Mouse (Mus musculus) Patski (cell line): Measurements from ENCODE around the gene Ctxn1. TPM values are rescaled to one million over a fixed set of nuclear protein-coding genes. Genes with fewer than 3 reads are reported as not detected.
"Not testable (repeated sequence)": the region's sequence is repeated elsewhere in the genome, so short reads cannot be mapped to it uniquely, and the experiment has no call there.

Experiments
- ATAC-seq: fragments of 100-300 bp; one replicate; pipeline ENCODE4 v1.8.0; 2021
- CTCF ChIA-PET: fragments of 350-600 bp; sonication (Branson Sonifier 250); formaldehyde crosslinking; loops from one replicate; lab custom pipeline; 2022; ENCODE audit warnings: inconsistent platforms; lab: Charles Lee
- POLR2A ChIA-PET: fragments of 350-600 bp; sonication (Branson Sonifier 250); formaldehyde crosslinking; loops from one replicate; lab custom pipeline; 2022; ENCODE audit warnings: antibody characterized with exemption, inconsistent platforms; lab: Charles Lee
- DNase-seq: peaks from one replicate; pipeline ENCODE4 v3.0.0-alpha.2; 2011; ENCODE audit warnings: low read depth, low spot score
- H3K27me3 ChIP-seq: fragments of 371-371 bp; one replicate; pipeline ENCODE4 v1.5.1; 2021
- CTCF ChIP-seq: fragments of 100-300 bp; IDR thresholded peaks from one replicate; pipeline ENCODE4 v1.5.1; 2021
- in situ Hi-C: fragments of 300-500 bp; cut with MboI; formaldehyde crosslinking; loops from 3 replicates; pipeline ENCODE4 v1.11.1; 2018; ENCODE audit warnings: low pct_unique_long_range_greater_than_20kb, mixed read lengths
- polyA plus RNA-seq: library from polyadenylated mRNA; unstranded; gene quantifications from one replicate; pipeline ENCODE4 v1.2.3, GENCODE M21; 2021

Ctxn1 gene
- polyA plus RNA-seq, 1 experiment from 2014 or later: 81.0 TPM

- DNase-seq: no peak
- CTCF ChIA-PET: interaction anchor here (0.7 to 1.5 kb wide), 4 partner anchors 11 to 100 kb away, joined by 3 to 5 read pairs (median 4); no protein-coding TSS in a partner anchor
- in situ Hi-C loops: no loop called here
- ATAC-seq: no peak
- POLR2A ChIA-PET: no interaction called here
- no peaks in the 10 kb centered on the region for H3K27me3 ChIP-seq
- TF ChIP-seq CTCF: no peak
Observed at GRCm38 (mm10) chr8:4265160-4265914, 6.3 kb upstream of the Ctxn1 start.

GRCm38 (mm10) chr8:4263105-4263791 is 4.2 kb upstream of the Ctxn1 start:
- H3K27me3 ChIP-seq: no peaks in the 10 kb centered on the region
- ChIA-PET CTCF (interaction anchor here (0.8 to 2.4 kb wide), 2 partner anchors 11 to 13 kb away, joined by 3 to 10 read pairs; partner anchors contain the start of gene Snapc2), POLR2A (interaction anchor here (0.6 kb wide), 1 partner anchor 12 kb away, joined by 3 read pairs; no protein-coding TSS in a partner anchor)
- DNase-seq (no peak), ATAC-seq (no peak)
- in situ Hi-C loops: no loop called here
- TF ChIP-seq CTCF: no peak

- ChIA-PET CTCF (interaction anchor here (1.8 to 4.1 kb wide), 3 partner anchors 13 to 62 kb away, joined by 4 to 17 read pairs (median 9); no protein-coding TSS in a partner anchor), POLR2A (no interaction called here)
- in situ Hi-C loops: no loop called here
- no peak for DNase-seq
- no peaks in the 10 kb centered on the region for H3K27me3 ChIP-seq
- no peak for TF ChIP-seq CTCF
- no peak for ATAC-seq
Observed at GRCm38 (mm10) chr8:4259805-4260170, 714 bp upstream of the Ctxn1 start.

- TF ChIP-seq CTCF: no peak
- no peaks in the 10 kb centered on the region for H3K27me3 ChIP-seq
- ATAC-seq (peak; percentile 41), DNase-seq (no peak)
- ChIA-PET CTCF (interaction anchor here (0.9 to 4.1 kb wide), 9 partner anchors 14 to 119 kb away, joined by 3 to 17 read pairs (median 4); no protein-coding TSS in a partner anchor), POLR2A (interaction anchor here (1.1 to 1.3 kb wide), 2 partner anchors 17 to 65 kb away, joined by 3 read pairs; partner anchors contain the start of gene Timm44)
- in situ Hi-C loops: no loop called here
Observed at GRCm38 (mm10) chr8:4258678-4259077, 396 bp downstream of the Ctxn1 start.

- ATAC-seq (peak; percentile 69), DNase-seq (no peak)
- ChIA-PET POLR2A (interaction anchor here (1.1 to 1.3 kb wide), 3 partner anchors 17 to 65 kb away, joined by 3 read pairs; partner anchors contain the start of gene Timm44), CTCF (interaction anchor here (0.9 to 4.1 kb wide), 10 partner anchors 14 to 119 kb away, joined by 3 to 17 read pairs (median 6); no protein-coding TSS in a partner anchor)
- in situ Hi-C loops: no loop called here
- H3K27me3 ChIP-seq: no peaks in the 10 kb centered on the region
- TF ChIP-seq CTCF: no peak
Observed at GRCm38 (mm10) chr8:4258233-4258632, 841 bp downstream of the Ctxn1 start.

- H3K27me3 ChIP-seq: no peaks in the 10 kb centered on the region
- ChIA-PET POLR2A (interaction anchor here (1.1 kb wide), 2 partner anchors 18 kb away, joined by 3 read pairs; partner anchors contain the start of gene Timm44), CTCF (interaction anchor here (1.0 to 4.1 kb wide), 11 partner anchors 13 to 118 kb away, joined by 3 to 17 read pairs (median 7); no protein-coding TSS in a partner anchor)
- DNase-seq (no peak), ATAC-seq (no peak)
- in situ Hi-C loops: no loop called here
- TF ChIP-seq CTCF: no peak
Observed at GRCm38 (mm10) chr8:4257350-4257749, 1.7 kb downstream of the Ctxn1 start.

GRCm38 (mm10) chr8:4256911-4257310 is 2.2 kb downstream of the Ctxn1 start:
- CTCF ChIA-PET: interaction anchor here (1.0 to 3.3 kb wide), 8 partner anchors 13 to 117 kb away, joined by 3 to 13 read pairs (median 7); no protein-coding TSS in a partner anchor
- no peak for DNase-seq
- H3K27me3 ChIP-seq: no peaks in the 10 kb centered on the region
- no peak for TF ChIP-seq CTCF
- ATAC-seq: no peak
- POLR2A ChIA-PET: interaction anchor here (1.1 to 1.2 kb wide), 2 partner anchors 17 to 65 kb away, joined by 3 read pairs; no protein-coding TSS in a partner anchor
- in situ Hi-C loops: no loop called here

GRCm38 (mm10) chr8:4255471-4255870 is 3.6 kb downstream of the Ctxn1 start:
- ATAC-seq, POLR2A ChIA-PET, H3K27me3 ChIP-seq, DNase-seq, in situ Hi-C loops: not testable (repeated sequence)
- CTCF ChIA-PET: interaction anchor here (0.8 to 1.5 kb wide), 3 partner anchors 13 to 114 kb away, joined by 3 to 5 read pairs (median 3); no protein-coding TSS in a partner anchor

- H3K27me3 ChIP-seq: no peaks in the 10 kb centered on the region
- TF ChIP-seq CTCF: no peak
- POLR2A ChIA-PET: no interaction called here
- CTCF ChIA-PET: interaction anchor here (0.7 to 2.7 kb wide), 14 partner anchors 12 to 118 kb away, joined by 3 to 19 read pairs (median 4); partner anchors contain the start of genes Gm49320, Map2k7 and Timm44
- peak; percentile 51 for ATAC-seq
- DNase-seq: no peak
- in situ Hi-C loops: loop anchor here (5.0 kb wide), 1 partner anchor 118 kb away; no protein-coding TSS in a partner anchor
Observed at GRCm38 (mm10) chr8:4254001-4254400, 5.1 kb downstream of the Ctxn1 start.
